Mouse (Mus musculus) liver, embryonic 14.5 days (tissue): ENCODE results near the gene Amz1.

Experiments used
- CTCF ChIP-seq: IDR thresholded peaks from 2 replicates; pipeline ENCODE4 v1.5.1; 2016; ENCODE audit warnings: antibody characterized with exemption, low read depth, control low read depth
- EP300 ChIP-seq: IDR thresholded peaks from 2 replicates; pipeline ENCODE4 v1.6.1; 2016; ENCODE audit warnings: antibody characterized with exemption, low read depth

GRCm38 (mm10) chr5:140790937-140791877 is 67.3 kb downstream of the Amz1 start:
- TF ChIP-seq CTCF: no peak
- no peak for TF ChIP-seq EP300
